Mouse (Mus musculus) midbrain, embryonic 12.5 days (tissue): ENCODE measurements around the gene Gm20489. TPM values are rescaled to one million over a fixed set of nuclear protein-coding genes. Genes with fewer than 3 reads are reported as not detected.

ENCODE experiments used
- ATAC-seq: fragments of 200-750 bp; cut with Nextera tagmentation; 2 replicates; pipeline ENCODE4 v1.8.0; 2017; ENCODE audit warnings: low read depth, moderate TSS enrichment, moderate library complexity; ENCODE audit not compliant: low FRiP score
- H3K27ac ChIP-seq: fragments of 300-500 bp; sonication (generic); replicated peaks from 2 replicates; pipeline ENCODE4 v1.5.1; 2016; ENCODE audit warnings: mild to moderate bottlenecking
- H3K27me3 ChIP-seq: fragments of 300-500 bp; sonication (generic); 2 replicates; pipeline ENCODE4 v1.6.1; 2016; ENCODE audit warnings: mild to moderate bottlenecking
- H3K36me3 ChIP-seq: fragments of 300-500 bp; sonication (generic); 2 replicates; pipeline ENCODE4 v1.6.1; 2016
- H3K4me1 ChIP-seq: fragments of 300-500 bp; sonication (generic); 2 replicates; pipeline ENCODE4 v1.6.1; 2016
- H3K4me2 ChIP-seq: fragments of 300-500 bp; sonication (generic); replicated peaks from 2 replicates; pipeline ENCODE4 v1.6.1; 2016; ENCODE audit warnings: mild to moderate bottlenecking, moderate library complexity
- H3K4me3 ChIP-seq: fragments of 300-500 bp; sonication (generic); 2 replicates; pipeline ENCODE4 v1.5.1; 2016; ENCODE audit warnings: mild to moderate bottlenecking
- H3K9ac ChIP-seq: fragments of 300-500 bp; sonication (generic); replicated peaks from 2 replicates; pipeline ENCODE4 v1.6.1; 2016; ENCODE audit warnings: mild to moderate bottlenecking, moderate library complexity
- H3K9me3 ChIP-seq: fragments of 300-500 bp; sonication (generic); 2 replicates; pipeline ENCODE4 v1.6.1; 2016; ENCODE audit warnings: mild to moderate bottlenecking
- WGBS: fragments of 180-500 bp; shearing (Covaris S2); methylation state at CpG from one replicate; pipeline ENCODE4 v1.1.7; 2016; 5-methylcytosine and 5-hydroxymethylcytosine counted together
- polyA plus RNA-seq: library from polyadenylated mRNA; unstranded; fragments of >200 nt; fragmentation: Nextera tagmentation; extraction: Ambion mirVana; gene quantifications from 2 replicates; pipeline ENCODE4 v1.2.1, GENCODE M21; 2016

Gene Gm20489
- polyA plus RNA-seq, 1 experiment from 2014 or later, result not detected

GRCm38 (mm10) chrX:101287543-101287942, 18.7 kb upstream of the Gm20489 start:
- H3K9me3 ChIP-seq, result no peaks in the 10 kb centered on the region
- WGBS, result 96% methylated on average over 3 of the region's 3 CpGs
- no peak overlapping the region for H3K4me2 ChIP-seq
- ATAC-seq, result no peak
- no peak overlapping the region for H3K9ac ChIP-seq
- H3K4me1 ChIP-seq, result no peaks in the 10 kb centered on the region
- peaks cover 90% of the 10 kb centered on the region for H3K36me3 ChIP-seq
- H3K27me3 ChIP-seq, result no peaks in the 10 kb centered on the region
- H3K27ac ChIP-seq, result no peak overlapping the region
- H3K4me3 ChIP-seq, result no peak overlapping the region

- H3K27ac ChIP-seq, result no peak overlapping the region
- H3K4me3 ChIP-seq, result no peak overlapping the region
- WGBS, result 87% methylated on average over 14 of the region's 14 CpGs
- no peaks in the 10 kb centered on the region for H3K4me1 ChIP-seq
- no peaks in the 10 kb centered on the region for H3K27me3 ChIP-seq
- H3K9ac ChIP-seq, result no peak overlapping the region
- H3K9me3 ChIP-seq, result no peaks in the 10 kb centered on the region
- H3K4me2 ChIP-seq, result no peak overlapping the region
- peaks cover 77% of the 10 kb centered on the region for H3K36me3 ChIP-seq
- ATAC-seq, result 0 out of 2 replicates have a peak, but pooled peaks have one; percentile 9
Observed at GRCm38 (mm10) chrX:101285953-101286670, 17.3 kb upstream of the Gm20489 start.

GRCm38 (mm10) chrX:101285534-101285933, 16.7 kb upstream of the Gm20489 start:
- H3K27me3 ChIP-seq, result no peaks in the 10 kb centered on the region
- 42% methylated on average over 6 of the region's 6 CpGs for WGBS
- no peak overlapping the region for H3K4me3 ChIP-seq
- H3K27ac ChIP-seq, result no peak overlapping the region
- H3K4me2 ChIP-seq, result no peak overlapping the region
- H3K4me1 ChIP-seq, result no peaks in the 10 kb centered on the region
- H3K9me3 ChIP-seq, result no peaks in the 10 kb centered on the region
- ATAC-seq, result peak; percentile 44; the same call in 1 of the 2 replicates
- no peak overlapping the region for H3K9ac ChIP-seq
- peaks cover 72% of the 10 kb centered on the region for H3K36me3 ChIP-seq

- no peaks in the 10 kb centered on the region for H3K4me1 ChIP-seq
- no peak overlapping the region for H3K9ac ChIP-seq
- 86% methylated on average over 6 of the region's 6 CpGs for WGBS
- H3K27ac ChIP-seq, result no peak overlapping the region
- no peaks in the 10 kb centered on the region for H3K9me3 ChIP-seq
- no peaks in the 10 kb centered on the region for H3K27me3 ChIP-seq
- ATAC-seq, result no peak
- H3K4me2 ChIP-seq, result no peak overlapping the region
- peaks cover 57% of the 10 kb centered on the region for H3K36me3 ChIP-seq
- H3K4me3 ChIP-seq, result no peak overlapping the region
Observed at GRCm38 (mm10) chrX:101282813-101283212, 14.0 kb upstream of the Gm20489 start.

- peak within 1 kb of the TSS; percentile 52 for H3K4me2 ChIP-seq
- peaks cover 5% of the 10 kb centered on the region; the same call in 1 of the 2 replicates for H3K27me3 ChIP-seq
- peaks cover 21% of the 10 kb centered on the region; the same call in 1 of the 2 replicates for H3K36me3 ChIP-seq
- 0 out of 2 replicates have a peak, but pooled peaks cover 7% of the 10 kb centered on the region for H3K4me1 ChIP-seq
- H3K9ac ChIP-seq, result peak within 1 kb of the TSS; percentile 63
- 21% methylated on average over 54 of the region's 54 CpGs for WGBS
- peak; percentile 98 for ATAC-seq
- H3K4me3 ChIP-seq, result peak within 1 kb of the TSS; percentile 54
- H3K9me3 ChIP-seq, result no peaks in the 10 kb centered on the region
- peak within 1 kb of the TSS; percentile 49 for H3K27ac ChIP-seq
Observed at GRCm38 (mm10) chrX:101273875-101274738, 5.3 kb upstream of the Gm20489 start, which contains the start of gene Med12. Gene Med12, plus strand, starts transcription at chrX:101274030.

- 26% methylated on average over 6 of the region's 6 CpGs for WGBS
- no peaks in the 10 kb centered on the region for H3K9me3 ChIP-seq
- ATAC-seq, result peak; percentile 21
- H3K27ac ChIP-seq, result 0 out of 2 replicates have a peak overlapping the region, but pooled peaks have one; percentile 49
- H3K9ac ChIP-seq, result no peak overlapping the region
- H3K4me3 ChIP-seq, result peak overlapping the region; percentile 54
- peaks cover 18% of the 10 kb centered on the region; the same call in 1 of the 2 replicates for H3K36me3 ChIP-seq
- peak overlapping the region; percentile 52 for H3K4me2 ChIP-seq
- 0 out of 2 replicates have a peak, but pooled peaks cover 7% of the 10 kb centered on the region for H3K4me1 ChIP-seq
- peaks cover 5% of the 10 kb centered on the region; the same call in 1 of the 2 replicates for H3K27me3 ChIP-seq
Observed at GRCm38 (mm10) chrX:101273410-101273809, 4.6 kb upstream of the Gm20489 start.

- H3K27ac ChIP-seq, result no peak within 1 kb of the TSS
- WGBS, result 82% methylated on average over 5 of the region's 5 CpGs
- H3K4me2 ChIP-seq, result no peak within 1 kb of the TSS
- no peak within 1 kb of the TSS for H3K9ac ChIP-seq
- H3K4me1 ChIP-seq, result no peaks in the 10 kb centered on the region
- no peaks in the 10 kb centered on the region for H3K9me3 ChIP-seq
- no peak within 1 kb of the TSS for H3K4me3 ChIP-seq
- no peak for ATAC-seq
- H3K27me3 ChIP-seq, result no peaks in the 10 kb centered on the region; the same call in 1 of the 2 replicates
- no peaks in the 10 kb centered on the region for H3K36me3 ChIP-seq
Observed at GRCm38 (mm10) chrX:101268025-101268754, 633 bp downstream of the Gm20489 start, which contains the start of gene Il2rg. Gene Il2rg, minus strand, starts transcription at chrX:101268255.

GRCm38 (mm10) chrX:101266631-101267030, 2.2 kb downstream of the Gm20489 start:
- 95% methylated on average over 6 of the region's 6 CpGs for WGBS
- H3K4me3 ChIP-seq, result no peak overlapping the region
- H3K4me2 ChIP-seq, result no peak overlapping the region
- H3K36me3 ChIP-seq, result no peaks in the 10 kb centered on the region
- no peak overlapping the region for H3K27ac ChIP-seq
- H3K9ac ChIP-seq, result no peak overlapping the region
- H3K27me3 ChIP-seq, result no peaks in the 10 kb centered on the region; the same call in 1 of the 2 replicates
- no peak for ATAC-seq
- no peaks in the 10 kb centered on the region for H3K4me1 ChIP-seq
- no peaks in the 10 kb centered on the region for H3K9me3 ChIP-seq

- Histone ChIP-seq H3K4me2 (no peak within 1 kb of the TSS), H3K36me3 (no peaks in the 10 kb centered on the region), H3K4me3 (no peak within 1 kb of the TSS), H3K27me3 (peaks cover under 1% of the 10 kb centered on the region), H3K4me1 (peaks cover 10% of the 10 kb centered on the region), H3K9ac (no peak within 1 kb of the TSS), H3K9me3 (no peaks in the 10 kb centered on the region), H3K27ac (no peak within 1 kb of the TSS)
- 92% methylated on average over 1 of the region's 1 CpGs for WGBS
- ATAC-seq, result no peak
Observed at GRCm38 (mm10) chrX:101263892-101264291, 4.9 kb downstream of the Gm20489 start, which contains the start of gene Gm614. Gene Gm614, minus strand, starts transcription at chrX:101263992.

- Histone ChIP-seq H3K27me3 (peaks cover 4% of the 10 kb centered on the region; the same call in 1 of the 2 replicates), H3K4me2 (0 out of 2 replicates have a peak overlapping the region, but pooled peaks have one; percentile 7), H3K36me3 (no peaks in the 10 kb centered on the region), H3K4me3 (no peak overlapping the region), H3K4me1 (peaks cover 10% of the 10 kb centered on the region), H3K9me3 (no peaks in the 10 kb centered on the region), H3K27ac (peak overlapping the region; percentile 70), H3K9ac (no peak overlapping the region)
- ATAC-seq, result peak; percentile 74
- 24% methylated on average over 11 of the region's 13 CpGs for WGBS
Observed at GRCm38 (mm10) chrX:101260441-101261325, 8.1 kb downstream of the Gm20489 start.
